Mouse (Mus musculus): ENCODE data around the gene Gfral.
"Not testable (repeated sequence)": the region's sequence is repeated elsewhere in the genome, so short reads cannot be mapped to it uniquely, and the experiment has no call there.

The Gfral gene

DNA sequence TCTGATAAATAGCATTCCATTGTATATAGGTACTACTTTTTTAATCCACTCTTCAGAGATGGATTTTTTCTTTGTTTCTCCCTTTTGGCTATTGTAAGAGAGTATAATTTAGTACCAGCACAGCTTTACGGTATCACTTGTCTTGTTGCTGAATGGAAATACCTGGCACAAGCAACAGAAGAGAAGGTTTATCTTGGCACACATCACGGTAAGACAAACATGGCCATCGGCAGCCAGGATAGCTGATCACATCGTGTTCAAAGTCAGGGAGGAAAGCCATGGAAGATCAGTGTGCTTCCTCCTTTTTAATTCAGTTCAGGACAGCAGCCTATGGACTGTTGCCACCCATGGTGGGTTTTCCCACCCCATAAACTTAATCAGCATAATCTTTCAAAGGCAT lies 89.2 kb downstream of the Gfral start:
- DNase-seq (ENCODE audit: low read depth in 1 of 2, low spot score in 2 of 2): no peak

GRCm38 (mm10) chr9:76122888-76123287 lies 90.6 kb downstream of the Gfral start:
- DNase-seq (ENCODE audit: low read depth in 1 of 2, low spot score in 2 of 2): not testable (repeated sequence)

All from monocyte, adult 2 months (primary cell).